Mouse (Mus musculus) left cerebral cortex, postnatal 14 days (tissue): ENCODE results near the gene Slc6a9. TPM values are rescaled to one million over a fixed set of nuclear protein-coding genes. Genes with fewer than 3 reads are reported as not detected.

ENCODE experiments used
- DNase-seq, 2 experiments: peaks; one replicate each; pipeline ENCODE4 v3.0.0; 2021 to 2022; ENCODE audit warnings: low spot score in 2 of 2, mixed read lengths in 1 of 2
- intact Hi-C: fragments of 180-260 bp; cut with DNase I; formaldehyde crosslinking; loops from one replicate; pipeline ENCODE4 v1.15.1; 2025
- long read RNA-seq, 2 experiments: library from polyadenylated mRNA; stranded (forward); transcript quantifications; one replicate each; pipeline ENCODE4 v2.0.0; 2021
- total RNA-seq, 2 experiments: library from RNA; stranded (reverse); gene quantifications; 2 replicates each; pipeline ENCODE4 v1.2.3; 2021

The Slc6a9 gene
- total RNA-seq, result 10 to 100 TPM; 32.4 to 33.5 TPM
- long read RNA-seq, experiment 1, transcript Slc6a9-201 (14 exons, 3,479 nt), result major isoform, 15 of 45 reads
- long read RNA-seq, experiment 1, partial matches to known transcripts, result 6 of 45 reads
- long read RNA-seq, experiment 1, other reads (novel, unspliced or antisense), result 24 of 45 reads
- long read RNA-seq, experiment 2, transcript Slc6a9-201 (14 exons, 3,479 nt), result major isoform, 17 of 33 reads
- long read RNA-seq, experiment 2, partial matches to known transcripts, result 6 of 33 reads
- long read RNA-seq, experiment 2, other reads (novel, unspliced or antisense), result 10 of 33 reads

- no peak for DNase-seq
- intact Hi-C loops, result loop anchor here (10.0 kb wide), 1 partner anchor 250 kb away; no protein-coding TSS in a partner anchor
These were observed at the start of gene Slc6a9 for GRCm38 (mm10) chr4:117834457-117834844. Slc6a9 (plus strand) TSS chr4:117834506.

- no peak for DNase-seq
- intact Hi-C loops, result no loop called here
These were observed 47.3 kb upstream of the Slc6a9 start for GRCm38 (mm10) chr4:117786963-117787362.

DNA sequence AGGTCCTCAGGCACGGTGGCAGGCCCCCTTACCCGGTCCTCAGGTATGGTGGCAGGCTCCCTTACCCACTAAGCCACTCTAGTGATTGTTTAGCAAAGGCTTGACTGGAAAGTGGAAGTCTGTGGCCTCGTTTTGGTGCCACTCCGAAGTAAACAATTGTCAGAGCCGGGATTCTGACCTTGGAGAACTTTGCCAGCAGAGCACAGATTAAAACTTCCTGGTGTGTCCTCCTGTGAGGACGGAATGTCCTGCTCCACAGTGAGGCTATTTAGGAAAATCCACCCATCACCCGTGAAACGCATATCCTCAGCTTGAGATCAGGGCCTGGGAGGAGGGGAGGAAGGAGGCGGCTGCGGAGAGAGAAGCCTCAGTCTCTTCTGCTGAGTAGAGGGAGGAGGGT, 46.0 kb upstream of the Slc6a9 start:
- intact Hi-C loops, result no loop called here
- no peak for DNase-seq

GRCm38 (mm10) chr4:117799904-117800303, 34.4 kb upstream of the Slc6a9 start:
- no peak for DNase-seq
- intact Hi-C loops, result no loop called here

DNA sequence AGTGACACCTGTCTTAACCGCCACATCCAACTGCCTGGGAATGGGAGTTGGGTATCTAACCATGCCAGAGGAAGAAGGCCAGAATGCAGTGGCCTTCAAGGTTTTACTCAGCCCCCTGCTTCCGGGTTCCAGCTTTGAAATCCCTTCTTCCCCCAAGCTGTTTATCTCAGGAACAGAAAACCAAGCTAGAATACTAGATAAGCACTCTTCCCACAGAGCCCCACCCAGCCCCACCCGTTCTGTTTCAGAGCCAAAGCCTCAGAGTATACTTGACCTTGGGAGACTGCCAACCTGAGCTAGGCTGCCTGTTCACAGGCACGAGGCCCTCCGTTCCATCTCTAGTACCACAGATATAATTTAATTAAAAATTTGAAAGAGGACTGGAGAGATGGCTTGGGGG, 27.3 kb upstream of the Slc6a9 start:
- DNase-seq, result no peak
- intact Hi-C loops, result no loop called here

DNA sequence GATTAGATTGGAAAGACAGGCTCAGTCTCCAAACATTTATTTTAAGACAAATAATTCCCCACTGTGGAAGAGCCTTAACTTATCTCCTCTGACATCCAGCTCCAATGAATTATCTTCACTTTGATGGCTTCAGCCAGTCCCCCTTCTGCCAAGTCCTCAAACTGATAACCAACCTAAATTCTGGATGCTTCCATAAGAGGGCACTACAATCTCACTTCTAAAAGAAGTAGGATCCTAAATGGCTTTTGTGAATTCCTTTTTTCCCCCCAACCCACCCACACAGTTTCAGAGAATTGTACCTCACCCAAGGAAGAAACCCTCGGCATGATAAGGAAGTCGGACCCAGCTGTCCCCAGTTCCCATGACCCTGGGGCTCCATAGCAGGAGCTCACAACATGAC, 23.4 kb upstream of the Slc6a9 start:
- DNase-seq, result peak; percentile 14 to 45
- intact Hi-C loops, result no loop called here

- no peak for DNase-seq
- intact Hi-C loops, result no loop called here
These were observed 20.6 kb upstream of the Slc6a9 start for GRCm38 (mm10) chr4:117813591-117814192.

DNA sequence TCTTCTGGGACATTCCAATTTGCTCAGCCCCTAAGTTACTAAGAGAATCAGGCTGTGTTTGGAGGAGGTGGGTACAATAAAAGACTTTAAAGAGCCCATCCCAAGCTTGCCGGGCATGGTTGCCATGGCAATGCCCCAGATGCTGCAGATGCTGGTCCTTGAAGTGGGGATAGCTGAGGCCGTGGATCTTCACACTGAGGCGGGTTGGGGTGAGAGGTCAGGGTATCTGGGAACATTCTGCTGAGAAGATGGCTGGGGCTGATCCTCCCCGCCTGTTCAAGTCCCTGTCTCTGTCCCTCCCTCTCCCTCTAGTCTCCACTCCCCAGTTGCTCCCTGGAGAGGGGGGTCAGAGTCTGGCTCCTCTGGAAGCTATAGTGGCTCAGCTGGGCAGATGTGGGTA, 20.0 kb upstream of the Slc6a9 start:
- no peak for DNase-seq
- intact Hi-C loops, result no loop called here

GRCm38 (mm10) chr4:117816776-117817175, 17.5 kb upstream of the Slc6a9 start:
- intact Hi-C loops, result no loop called here
- no peak for DNase-seq

GRCm38 (mm10) chr4:117818032-117818431, 16.3 kb upstream of the Slc6a9 start:
- DNase-seq, result no peak
- intact Hi-C loops, result no loop called here

- DNase-seq, result no peak
- intact Hi-C loops, result loop anchor here (5.0 to 10.0 kb wide), 2 partner anchors 39 to 96 kb away; partner anchors contain the start of gene Artn
These were observed 5.6 kb upstream of the Slc6a9 start for GRCm38 (mm10) chr4:117828572-117829145.

DNA sequence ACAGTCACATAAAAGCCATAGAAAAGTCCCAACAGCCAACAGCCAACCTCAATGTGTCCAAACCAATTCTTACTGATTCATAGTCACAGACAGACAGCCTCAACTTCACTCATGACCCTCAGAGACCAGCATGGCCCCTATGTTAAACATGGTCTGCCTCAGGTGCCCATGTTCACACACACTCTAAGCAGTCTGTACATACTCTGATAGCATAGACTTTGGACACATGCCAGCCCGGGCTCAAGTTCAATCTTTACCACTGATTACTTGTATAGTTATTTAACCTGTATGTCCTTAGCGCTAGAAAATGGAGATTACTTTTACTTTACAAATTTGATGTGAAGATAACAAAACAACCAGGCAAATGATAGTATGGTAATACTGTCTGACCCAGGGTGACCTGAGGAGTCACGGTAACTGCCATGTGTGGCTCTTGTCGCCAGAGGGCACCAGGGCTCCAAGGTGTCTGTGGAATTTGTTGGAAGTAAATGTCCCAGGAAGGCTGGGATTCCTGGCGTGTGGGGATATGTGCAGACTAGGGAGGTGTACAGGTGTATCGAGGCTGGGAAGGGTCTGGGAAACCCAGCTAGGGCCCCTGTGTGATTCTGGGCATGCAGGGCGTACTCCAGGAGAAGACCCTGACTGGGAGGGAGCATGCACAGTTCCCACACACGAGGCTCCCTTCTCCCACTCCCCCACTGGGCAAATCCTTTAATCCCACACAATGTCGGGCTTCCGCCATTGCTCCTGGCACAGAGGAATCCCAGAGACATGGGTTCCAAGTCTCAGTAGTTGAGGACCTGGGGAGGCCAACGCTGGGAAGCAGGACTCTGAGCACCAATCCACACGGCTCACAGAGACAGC, 4.8 kb upstream of the Slc6a9 start:
- intact Hi-C loops, result loop anchor here (5.0 to 10.0 kb wide), 3 partner anchors 38 to 255 kb away; partner anchors contain the start of gene Artn
- DNase-seq, result peak; percentile 61 to 64

DNA sequence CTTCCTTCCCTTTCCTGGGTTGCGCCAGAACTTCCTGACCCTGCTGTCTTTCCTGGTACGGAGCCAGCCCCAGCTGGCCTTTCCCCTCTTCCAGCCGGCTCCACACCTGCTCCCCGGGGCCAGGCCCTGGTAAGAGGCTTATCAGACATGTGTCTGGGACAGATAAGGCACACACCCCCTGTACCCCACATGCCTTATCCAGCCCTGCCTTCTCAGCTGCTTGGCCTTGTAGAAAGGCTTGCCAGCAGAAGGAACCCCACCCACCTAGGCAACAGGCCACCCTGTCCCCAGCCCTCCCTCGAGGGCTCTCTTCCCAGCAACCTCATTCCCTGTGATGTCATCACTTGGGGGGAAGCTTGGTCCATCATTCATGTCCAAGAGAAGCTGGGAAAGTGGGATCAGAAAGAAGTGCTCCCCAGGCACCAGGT, 4.2 kb upstream of the Slc6a9 start:
- no peak for DNase-seq
- intact Hi-C loops, result loop anchor here (10.0 kb wide), 1 partner anchor 255 kb away; no protein-coding TSS in a partner anchor

DNA sequence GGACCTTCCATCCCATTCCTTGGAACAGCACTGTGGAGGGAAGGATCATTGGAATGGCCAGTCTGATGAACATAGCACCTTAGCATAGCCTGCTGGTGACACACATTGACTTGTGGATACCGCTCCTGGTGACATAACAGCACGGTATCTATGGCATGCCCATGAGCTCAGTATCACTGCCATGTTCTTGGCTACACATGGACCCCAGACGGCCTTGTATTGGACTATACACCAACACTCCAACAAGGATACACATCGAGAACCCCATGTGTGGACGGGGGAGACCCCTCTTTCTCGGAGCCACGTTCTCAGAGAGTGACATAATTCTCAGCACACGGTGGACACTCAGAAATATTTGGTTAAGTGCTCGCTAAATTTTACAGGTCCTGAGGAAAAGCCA, 3.5 kb upstream of the Slc6a9 start:
- intact Hi-C loops, result loop anchor here (10.0 kb wide), 1 partner anchor 254 kb away; no protein-coding TSS in a partner anchor
- DNase-seq, result no peak

DNA sequence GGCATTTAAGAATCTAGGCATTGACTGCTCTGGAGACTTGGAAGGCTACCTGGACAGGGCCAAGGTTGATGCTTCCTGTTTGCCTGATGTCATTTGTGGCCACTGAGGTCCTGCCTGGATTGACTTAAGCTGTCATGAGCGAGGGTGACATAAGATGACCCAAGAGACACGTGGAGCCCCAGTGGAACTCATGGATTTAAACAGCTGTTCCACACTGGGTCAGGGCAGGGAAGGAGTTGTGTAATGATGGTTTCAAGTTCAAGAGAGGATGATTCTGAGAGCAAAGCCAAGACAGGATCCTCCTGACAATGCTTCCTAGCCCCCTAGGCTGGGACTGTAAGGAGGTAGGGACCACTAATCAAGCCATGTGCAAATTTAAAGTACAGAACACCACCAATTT, 2.8 kb upstream of the Slc6a9 start:
- intact Hi-C loops, result loop anchor here (10.0 kb wide), 1 partner anchor 253 kb away; no protein-coding TSS in a partner anchor
- no peak for DNase-seq

- intact Hi-C loops, result loop anchor here (10.0 kb wide), 1 partner anchor 253 kb away; no protein-coding TSS in a partner anchor
- DNase-seq, result no peak
These were observed 2.2 kb upstream of the Slc6a9 start for GRCm38 (mm10) chr4:117831920-117832691.

DNA sequence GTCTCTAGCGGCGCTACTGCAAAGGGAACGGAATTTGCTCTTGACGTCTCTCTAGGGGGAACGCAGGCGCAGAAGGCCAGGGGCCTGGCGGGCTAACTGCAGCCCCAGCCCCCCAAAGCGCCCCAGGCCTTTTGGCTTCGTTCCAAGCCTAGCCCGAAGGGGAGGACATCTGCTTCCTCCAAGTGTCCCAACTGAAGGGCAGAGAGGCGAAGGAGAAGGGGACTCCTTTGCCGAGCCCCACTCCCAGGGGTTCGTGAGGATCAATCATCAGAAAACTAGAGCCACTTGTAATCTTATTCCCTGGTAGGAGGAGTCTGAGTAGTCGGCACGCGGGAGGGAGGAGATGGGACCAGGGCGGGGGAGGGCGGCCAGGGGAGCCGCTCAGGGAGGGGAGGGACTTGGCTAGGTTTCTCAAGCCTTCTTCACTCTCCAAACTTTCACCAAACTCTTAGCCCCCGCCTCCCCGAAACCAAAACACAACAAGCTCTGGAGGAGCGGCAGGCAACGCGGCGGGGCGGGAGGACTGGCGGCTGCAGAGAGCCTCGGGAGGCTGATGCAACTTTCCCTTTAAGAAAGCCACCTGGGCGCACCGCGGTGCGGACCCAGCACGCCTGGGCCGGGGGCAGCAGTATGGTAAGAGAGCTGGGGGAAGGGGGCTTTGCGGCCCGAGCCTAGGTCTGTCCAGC, 682 bp downstream of the Slc6a9 start:
- intact Hi-C loops, result loop anchor here (10.0 kb wide), 1 partner anchor 250 kb away; no protein-coding TSS in a partner anchor
- DNase-seq, result peak; percentile 50 to 52

DNA sequence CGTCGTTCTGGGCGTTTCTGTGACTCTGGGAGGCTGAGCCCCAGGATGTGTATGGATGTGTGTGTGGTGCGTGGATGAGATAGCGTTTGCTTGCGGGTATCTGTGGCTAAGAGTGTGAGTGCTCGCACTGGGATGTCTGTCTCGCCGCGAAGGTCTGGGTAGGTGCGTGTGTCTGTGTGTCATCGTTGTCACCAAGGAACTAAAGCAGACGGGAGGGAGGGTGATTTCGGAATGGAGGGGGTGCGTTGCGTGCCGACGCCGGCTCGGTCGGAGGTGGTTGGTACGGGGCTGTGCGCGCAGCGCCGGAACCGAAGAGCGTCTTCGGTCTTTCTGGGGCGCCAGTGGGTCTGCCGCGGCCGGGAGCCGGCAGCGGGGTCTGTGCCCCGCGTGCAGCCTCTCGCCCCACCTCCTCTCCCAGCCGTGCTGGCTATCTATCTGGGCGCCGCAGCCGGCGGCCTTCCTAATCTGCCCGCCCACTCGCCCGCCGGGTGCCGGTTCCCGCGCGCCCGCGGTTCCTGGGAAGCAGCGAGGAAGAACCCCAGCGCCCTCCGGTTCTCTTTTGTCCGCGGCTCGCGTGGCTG, 1.3 kb downstream of the Slc6a9 start:
- intact Hi-C loops, result loop anchor here (2.0 to 10.0 kb wide), 2 partner anchors 23 to 249 kb away; no protein-coding TSS in a partner anchor
- DNase-seq, result peak; percentile 66 to 75
